Mouse (Mus musculus) C2C12 (cell line): Measurements from ENCODE around the gene Tex2.

Experiments
- CTCF ChIP-seq: IDR thresholded peaks from one replicate; pipeline ENCODE4 v1.5.1; 2011; ENCODE audit not compliant: control insufficient read depth, insufficient read depth, insufficient read length
- FOSL1 ChIP-seq: IDR thresholded peaks from one replicate; pipeline ENCODE4 v1.8.0; 2011; ENCODE audit warnings: mild to moderate bottlenecking, low read length; ENCODE audit not compliant: poor library complexity, insufficient read depth, severe bottlenecking
- MAX ChIP-seq: IDR thresholded peaks from one replicate; pipeline ENCODE4 v1.6.1; 2011; ENCODE audit warnings: mild to moderate bottlenecking, control low read depth
- MYOG ChIP-seq: IDR thresholded peaks from one replicate; pipeline ENCODE4 v1.6.1; 2011; ENCODE audit not compliant: control insufficient read depth, insufficient read length; ENCODE audit errors: extremely low read depth
- USF1 ChIP-seq: IDR thresholded peaks from one replicate; pipeline ENCODE4 v1.6.1; 2011; ENCODE audit warnings: low read depth, mild to moderate bottlenecking, control low read depth, moderate library complexity

DNA sequence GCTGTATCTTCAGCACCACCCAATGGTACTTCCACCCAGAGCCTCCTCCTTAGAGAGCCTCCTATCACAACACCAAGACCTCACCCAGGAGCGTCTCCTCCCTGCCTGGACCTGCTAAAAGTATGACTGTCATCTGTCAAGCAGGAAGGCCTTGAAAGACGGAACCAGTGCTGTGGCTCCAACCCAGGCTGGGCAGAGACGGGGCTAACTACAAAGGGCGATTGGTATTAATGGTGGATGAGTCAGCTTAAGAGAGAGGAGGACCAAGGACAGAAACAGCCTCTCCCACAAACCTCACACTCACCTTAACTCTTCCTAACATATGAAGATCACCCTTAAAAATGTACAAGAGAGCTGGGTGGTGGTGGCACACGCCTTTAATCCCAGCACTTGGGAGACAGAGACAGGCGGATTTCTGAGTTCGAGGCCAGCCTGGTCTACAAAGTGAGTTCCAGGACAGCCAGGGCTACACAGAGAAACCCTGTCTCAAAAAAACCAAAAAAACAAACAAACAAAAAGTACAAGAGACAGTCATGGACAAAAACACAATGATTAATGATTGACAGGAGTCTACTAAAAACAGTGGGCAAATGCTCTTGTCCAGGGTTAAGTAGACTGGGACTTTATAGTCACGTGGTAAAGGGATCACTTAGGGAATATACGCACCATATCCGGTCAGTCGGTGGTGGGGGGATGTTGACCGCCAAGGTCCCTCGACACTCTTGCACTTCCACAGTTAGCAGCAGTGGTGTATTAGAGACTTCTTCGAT lies 101.8 kb downstream of the Tex2 start:
- TF ChIP-seq CTCF (no peak), USF1 (no peak), MAX (no peak), MYOG (no peak), FOSL1 (no peak)
